Mouse (Mus musculus) lung, postnatal 0 days (tissue): ENCODE measurements around the gene Ndufb10.

Experiments used
- CTCF ChIP-seq: IDR thresholded peaks from 2 replicates; pipeline ENCODE4 v1.5.1; 2016; ENCODE audit warnings: antibody characterized with exemption, mild to moderate bottlenecking
- EP300 ChIP-seq: IDR thresholded peaks from 2 replicates; pipeline ENCODE4 v1.6.1; 2016; ENCODE audit warnings: antibody characterized with exemption, mild to moderate bottlenecking, control low read depth

- TF ChIP-seq CTCF = no peak
- no peak for TF ChIP-seq EP300
These were observed 3.9 kb upstream of the Ndufb10 start for GRCm38 (mm10) chr17:24728184-24728583.
